In genomic region chr10:70022596-70022995, GRCm38 (mm10) we compare ENCODE assay signal across 11 mouse cellular contexts.
"Had no signal": no experiment of that assay in that cellular context is flagged by ENCODE, and none has a peak within 500 bp of the region (broad histone marks: within the 10 kb centered on the region; RNA-seq: fewer than 3 reads in every experiment).

No protein-coding gene starts in this region.

- H3K36me3 ChIP-seq: liver, embryonic 13.5 days had no signal

- DNase-seq: kidney, adult 8-10 months; kidney, postnatal 25 days; layer of hippocampus, adult 9-11 months; liver; liver, embryonic 13.5 days; lung, embryonic 14.5 days; right cerebral cortex, postnatal 14 days; thymus, postnatal 4 days had no signal

- H3K9ac ChIP-seq: limb, embryonic 12.5 days; liver, embryonic 13.5 days; lung, embryonic 14.5 days; midbrain, embryonic 12.5 days had no signal

- H3K4me1 ChIP-seq: limb, embryonic 12.5 days; liver, embryonic 13.5 days; midbrain, embryonic 12.5 days had no signal

- H3K27me3 ChIP-seq: limb, embryonic 12.5 days; liver, embryonic 13.5 days; midbrain, embryonic 12.5 days had no signal

- H3K4me2 ChIP-seq: limb, embryonic 12.5 days; liver, embryonic 13.5 days; lung, embryonic 14.5 days; midbrain, embryonic 12.5 days had no signal

- H3K9me3 ChIP-seq: limb, embryonic 12.5 days; liver, embryonic 13.5 days had no signal

- ATAC-seq: intestine, embryonic 16.5 days had no signal

- H3K27ac ChIP-seq: limb, embryonic 12.5 days; liver, embryonic 13.5 days; midbrain, embryonic 12.5 days had no signal

- H3K4me3 ChIP-seq: limb, embryonic 12.5 days; liver, embryonic 13.5 days; midbrain, embryonic 12.5 days had no signal
